ENCODE assay signal across 16 mouse cellular contexts in the genomic region with DNA sequence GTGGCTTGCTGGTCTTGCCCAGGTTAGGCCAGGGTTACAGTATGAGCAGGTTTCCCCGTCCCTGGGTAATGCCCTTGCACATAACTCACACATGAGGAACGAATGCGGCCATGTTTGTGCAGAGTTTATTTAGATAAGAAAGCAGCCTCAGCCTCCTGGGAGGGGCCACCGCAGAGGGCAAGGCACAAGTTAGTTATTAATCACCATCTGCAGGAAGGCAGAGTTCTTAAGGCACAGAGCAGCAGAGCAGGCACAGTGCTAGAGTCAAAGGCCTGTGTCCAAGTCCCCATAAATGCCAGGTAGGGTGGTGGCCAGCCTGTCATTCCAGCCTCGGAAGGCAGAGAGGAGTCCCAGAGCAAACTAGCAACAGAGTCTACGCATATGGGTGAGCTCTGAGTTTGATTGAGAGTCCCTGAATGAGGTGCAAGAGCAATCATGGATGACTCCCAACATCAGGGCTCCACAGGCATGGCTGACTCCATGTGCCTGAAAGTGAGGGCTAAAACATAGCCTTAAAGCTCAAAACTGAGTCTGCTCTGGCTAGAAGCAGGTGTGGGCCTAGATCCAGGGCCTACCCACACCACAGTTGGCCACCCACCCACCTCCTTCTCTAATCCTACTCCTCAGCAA. TPM values are rescaled to one million over a fixed set of nuclear protein-coding genes. Genes with fewer than 3 reads are reported as not detected.
DNase-seq lines count a peak whose midpoint lies in the region; ATAC-seq and TF ChIP-seq lines count a peak whose summit lies in the region.
"Had no signal": no experiment of that assay in that cellular context is flagged by ENCODE, and none has a peak within 500 bp of the region (broad histone marks: within the 10 kb centered on the region; RNA-seq: fewer than 3 reads in every experiment).

No protein-coding gene starts in this region.

- H3K4me3 ChIP-seq in lung, embryonic 14.5 days (ENCODE audit: low read depth, low read length) = no peak overlapping the region
- H3K4me3 ChIP-seq in kidney, embryonic 15.5 days (replicated peaks) = no peak overlapping the region
- H3K4me3 ChIP-seq in liver, embryonic 14.5 days (ENCODE audit: insufficient read depth in 1 of 2, low read depth in 2 of 2, low read length in 2 of 2) = 0 out of 4 replicates have a peak overlapping the region, but pooled peaks of 1 of the 2 experiments have one; percentile 5
- H3K4me3 ChIP-seq in midbrain, embryonic 14.5 days (replicated peaks; ENCODE audit: low read depth, low read length) = no peak overlapping the region
- no peak overlapping the region for H3K4me3 ChIP-seq in hindbrain, postnatal 0 days (ENCODE audit: low read length)
- H3K4me3 ChIP-seq: embryonic facial prominence, embryonic 10.5 days; forebrain, embryonic 13.5 days had no signal

- no peaks in the 10 kb centered on the region for H3K27me3 ChIP-seq in lung, embryonic 14.5 days (ENCODE audit: insufficient read depth, low read length)
- no peaks in the 10 kb centered on the region for H3K27me3 ChIP-seq in kidney, embryonic 15.5 days
- no peaks in the 10 kb centered on the region for H3K27me3 ChIP-seq in liver, embryonic 14.5 days (ENCODE audit: control insufficient read depth, insufficient read depth, low read length)
- no peaks in the 10 kb centered on the region for H3K27me3 ChIP-seq in midbrain, embryonic 14.5 days (ENCODE audit: control insufficient read depth, insufficient read depth, low read length)
- no peaks in the 10 kb centered on the region for H3K27me3 ChIP-seq in hindbrain, postnatal 0 days (ENCODE audit: insufficient read depth, low read length)
- H3K27me3 ChIP-seq: forebrain, embryonic 13.5 days had no signal

- 0 out of 2 replicates have a peak, but pooled peaks have one; percentile 14 for TF ChIP-seq EP300 in liver, embryonic 14.5 days (IDR thresholded peaks at IDR 0.05; ENCODE audit: low read depth)

- no peak overlapping the region for H3K27ac ChIP-seq in lung, embryonic 14.5 days (ENCODE audit: low read depth)
- peak overlapping the region; percentile 74 for H3K27ac ChIP-seq in kidney, embryonic 15.5 days
- peak overlapping the region; percentile 41 for H3K27ac ChIP-seq in liver, embryonic 14.5 days
- H3K27ac ChIP-seq in midbrain, embryonic 14.5 days (replicated peaks; ENCODE audit: low read depth, low read length) = no peak overlapping the region
- H3K27ac ChIP-seq in hindbrain, postnatal 0 days = no peak overlapping the region
- H3K27ac ChIP-seq: embryonic facial prominence, embryonic 10.5 days; forebrain, embryonic 13.5 days had no signal

- peaks cover 20% of the 10 kb centered on the region for H3K4me1 ChIP-seq in lung, embryonic 14.5 days (ENCODE audit: insufficient read depth)
- peaks cover 47% of the 10 kb centered on the region for H3K4me1 ChIP-seq in kidney, embryonic 15.5 days
- peaks cover 15 to 24% of the 10 kb centered on the region in 2 experiments for H3K4me1 ChIP-seq in liver, embryonic 14.5 days (replicated peaks; ENCODE audit: control insufficient read depth in 2 of 2, insufficient read depth in 2 of 2, low read length in 1 of 2)
- no peaks in the 10 kb centered on the region for H3K4me1 ChIP-seq in midbrain, embryonic 14.5 days (ENCODE audit: control insufficient read depth, insufficient read depth, low read length)
- peaks cover 5% of the 10 kb centered on the region; the same call in 1 of the 2 replicates for H3K4me1 ChIP-seq in hindbrain, postnatal 0 days (ENCODE audit: insufficient read depth, low read length)

- no peak for TF ChIP-seq CTCF in lung, embryonic 14.5 days (IDR thresholded peaks at IDR 0.05; ENCODE audit: low read depth)
- no peak for TF ChIP-seq CTCF in liver, embryonic 14.5 days (IDR thresholded peaks at IDR 0.05; ENCODE audit: low read depth)
- no peak for TF ChIP-seq CTCF in hindbrain, postnatal 0 days (IDR thresholded peaks at IDR 0.05; ENCODE audit: low read depth)

- no peak for ATAC-seq in lung, embryonic 14.5 days (ENCODE audit: insufficient read depth)
- ATAC-seq in kidney, embryonic 15.5 days (replicated peaks; ENCODE audit: low FRiP score) = peak; percentile 73
- ATAC-seq in liver, embryonic 14.5 days (ENCODE audit: insufficient read depth) = peak; percentile 88
- ATAC-seq in midbrain, embryonic 14.5 days (ENCODE audit: low FRiP score, low TSS enrichment) = no peak
- ATAC-seq in hindbrain, postnatal 0 days = no peak
- ATAC-seq: forebrain, embryonic 13.5 days had no signal

- DNase-seq in lung, embryonic 14.5 days = peak; percentile 32
- DNase-seq in lung, postnatal 10 days = no peak
- peak in 1 of 3 experiments; percentile 51 for DNase-seq in liver, embryonic 14.5 days (ENCODE audit: low read depth in 3 of 3, low spot score in 3 of 3)
- DNase-seq in midbrain, embryonic 14.5 days = no peak
- no peak for DNase-seq in hindbrain, postnatal 0 days (ENCODE audit: low spot score)
- no peak for DNase-seq in cerebellum, postnatal 4 days (ENCODE audit: low spot score in 2 of 2)
- no peak for DNase-seq in ovary, postnatal 36 days (ENCODE audit: low spot score)
- DNase-seq: cerebellum, adult 9-10 months; gastrocnemius, postnatal 14 days; heart, postnatal 14 days; left cerebral cortex, postnatal 4 days; lung, postnatal 14 days; right cerebral cortex, postnatal 14 days had no signal

- no peak overlapping the region for H3K4me2 ChIP-seq in lung, embryonic 14.5 days
- H3K4me2 ChIP-seq in kidney, embryonic 15.5 days = peak overlapping the region; percentile 3; the same call in 1 of the 2 replicates
- H3K4me2 ChIP-seq in liver, embryonic 14.5 days (ENCODE audit: low read depth) = peak overlapping the region; percentile 34
- no peak overlapping the region for H3K4me2 ChIP-seq in midbrain, embryonic 14.5 days (ENCODE audit: low read length)
- H3K4me2 ChIP-seq in hindbrain, postnatal 0 days (ENCODE audit: low read depth, low read length) = no peak overlapping the region
- H3K4me2 ChIP-seq: forebrain, embryonic 13.5 days had no signal

- no peaks in the 10 kb centered on the region for H3K36me3 ChIP-seq in lung, embryonic 14.5 days (ENCODE audit: insufficient read depth)
- H3K36me3 ChIP-seq in kidney, embryonic 15.5 days = no peaks in the 10 kb centered on the region
- no peaks in the 10 kb centered on the region for H3K36me3 ChIP-seq in liver, embryonic 14.5 days (replicated peaks; ENCODE audit: control insufficient read depth, insufficient read depth, low read depth)
- H3K36me3 ChIP-seq in midbrain, embryonic 14.5 days (ENCODE audit: control insufficient read depth, insufficient read depth, low read length) = no peaks in the 10 kb centered on the region
- H3K36me3 ChIP-seq in hindbrain, postnatal 0 days (ENCODE audit: insufficient read depth, low read length) = no peaks in the 10 kb centered on the region
- H3K36me3 ChIP-seq: embryonic facial prominence, embryonic 10.5 days had no signal

- WGBS in lung, embryonic 14.5 days = 28% methylated on average over 6 of the region's 6 CpGs
- WGBS in kidney, embryonic 15.5 days = 32% methylated on average over 6 of the region's 6 CpGs
- 30% methylated on average over 6 of the region's 6 CpGs for WGBS in liver, embryonic 14.5 days (ENCODE audit: insufficient replicate concordance)
- 94% methylated on average over 6 of the region's 6 CpGs for WGBS in midbrain, embryonic 14.5 days
- WGBS in hindbrain, postnatal 0 days = 85% methylated on average over 6 of the region's 6 CpGs

- no peak overlapping the region for H3K9ac ChIP-seq in lung, embryonic 14.5 days
- no peak overlapping the region for H3K9ac ChIP-seq in kidney, embryonic 15.5 days
- H3K9ac ChIP-seq in liver, embryonic 14.5 days (replicated peaks) = no peak overlapping the region
- no peak overlapping the region for H3K9ac ChIP-seq in midbrain, embryonic 14.5 days (replicated peaks; ENCODE audit: low read length)
- H3K9ac ChIP-seq in hindbrain, postnatal 0 days (replicated peaks; ENCODE audit: low read length) = no peak overlapping the region
- H3K9ac ChIP-seq: forebrain, embryonic 13.5 days had no signal

- no peaks in the 10 kb centered on the region for H3K9me3 ChIP-seq in lung, embryonic 14.5 days (ENCODE audit: low read depth, low read length)
- no peaks in the 10 kb centered on the region for H3K9me3 ChIP-seq in kidney, embryonic 15.5 days (replicated peaks)
- H3K9me3 ChIP-seq in liver, embryonic 14.5 days (ENCODE audit: control insufficient read depth, low read length) = no peaks in the 10 kb centered on the region
- no peaks in the 10 kb centered on the region for H3K9me3 ChIP-seq in midbrain, embryonic 14.5 days (ENCODE audit: control insufficient read depth, low read length)
- H3K9me3 ChIP-seq in hindbrain, postnatal 0 days (ENCODE audit: low read length) = no peaks in the 10 kb centered on the region
- H3K9me3 ChIP-seq: embryonic facial prominence, embryonic 10.5 days; forebrain, embryonic 13.5 days had no signal

RNA-seq across cellular contexts. Expression of gene Smad3, which starts 17.2 kb away (rescaled TPM):
- 16.1 and 16.4 TPM in 2 replicates for polyA plus RNA-seq in lung, embryonic 14.5 days (2014; fragmentation: Nextera tagmentation; extraction: Ambion mirVana)
- polyA plus RNA-seq in kidney, embryonic 15.5 days (2015; fragmentation: Nextera tagmentation; extraction: Ambion mirVana) = 25.0 and 26.5 TPM in 2 replicates
- 2.8 and 3.2 TPM in 2 replicates for polyA plus RNA-seq in liver, embryonic 14.5 days (2012; rRNA removed)
- 1.7 and 2.2 TPM in 2 replicates for polyA plus RNA-seq in liver, embryonic 14.5 days (2014; fragmentation: Nextera tagmentation; extraction: Ambion mirVana)
- polyA plus RNA-seq in midbrain, embryonic 14.5 days (2014; fragmentation: Nextera tagmentation; extraction: Ambion mirVana) = 4.9 and 7.7 TPM in 2 replicates
- 26.5 and 34.0 TPM in 2 replicates for total RNA-seq in hindbrain, postnatal 0 days (2014; rRNA removed)
- polyA plus RNA-seq in hindbrain, postnatal 0 days (2015; fragmentation: Nextera tagmentation; extraction: Ambion mirVana) = 7.2 and 7.5 TPM in 2 replicates

Comparison
In these comparisons a context has a peak if more than half of its experiments do, and no peak if none do; other contexts are left out.
1. ATAC-seq: peak in kidney, embryonic 15.5 days (single experiment) and liver, embryonic 14.5 days (single experiment); none in lung, embryonic 14.5 days (single experiment), midbrain, embryonic 14.5 days (single experiment) and hindbrain, postnatal 0 days (single experiment).
2. H3K27ac ChIP-seq: peak in kidney, embryonic 15.5 days (single experiment) and liver, embryonic 14.5 days (single experiment); none in lung, embryonic 14.5 days (single experiment), midbrain, embryonic 14.5 days (single experiment) and hindbrain, postnatal 0 days (single experiment).
3. H3K4me2 ChIP-seq: peak in kidney, embryonic 15.5 days (single experiment) and liver, embryonic 14.5 days (single experiment); none in lung, embryonic 14.5 days (single experiment), midbrain, embryonic 14.5 days (single experiment) and hindbrain, postnatal 0 days (single experiment).